Mouse (Mus musculus) bone marrow, adult 2 months (tissue): ENCODE data around the gene Hoxa11.

Experiments
- CTCF ChIP-seq: fragments of 200-500 bp; IDR thresholded peaks from 2 replicates; pipeline ENCODE4 v1.5.1; 2011; ENCODE audit warnings: low read length, control low read depth; ENCODE audit not compliant: control insufficient read depth, insufficient read depth
- POLR2A ChIP-seq: fragments of 200-500 bp; IDR thresholded peaks from 2 replicates; pipeline ENCODE4 v1.6.1; 2011; ENCODE audit warnings: low read depth, mild to moderate bottlenecking, control low read depth, low read length, borderline replicate concordance; ENCODE audit not compliant: control insufficient read depth

DNA sequence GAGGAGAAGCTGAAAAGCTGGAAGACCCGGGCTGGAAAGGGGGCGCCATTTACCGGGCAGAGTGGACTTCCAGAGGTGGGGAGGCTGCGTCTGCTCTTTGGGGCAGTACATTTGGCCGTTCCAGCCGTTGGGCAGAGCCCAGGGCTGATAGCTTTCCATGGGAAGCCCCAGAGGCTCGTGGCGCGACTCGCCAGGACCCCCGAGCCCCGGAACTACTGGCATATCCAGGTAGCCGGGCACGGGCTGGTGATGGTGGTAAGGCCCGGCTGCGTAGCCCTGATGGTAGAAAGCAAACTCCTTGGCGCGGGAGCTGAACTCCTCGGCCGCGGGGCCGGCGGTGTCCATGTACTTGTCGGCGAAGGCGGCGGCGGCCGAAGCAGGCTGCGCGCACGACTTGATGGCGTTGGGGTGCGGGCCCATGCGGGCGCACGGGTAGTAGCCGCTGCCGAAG, 14.2 kb upstream of the Hoxa11 start:
- TF ChIP-seq CTCF: no peak
- TF ChIP-seq POLR2A: no peak
